Mouse (Mus musculus): ENCODE measurements around the gene D6Ertd527e. TPM values are rescaled to one million over a fixed set of nuclear protein-coding genes. Genes with fewer than 3 reads are reported as not detected.

D6Ertd527e gene
- polyA plus RNA-seq, 1 experiment from 2014 or later, result not detected

DNA sequence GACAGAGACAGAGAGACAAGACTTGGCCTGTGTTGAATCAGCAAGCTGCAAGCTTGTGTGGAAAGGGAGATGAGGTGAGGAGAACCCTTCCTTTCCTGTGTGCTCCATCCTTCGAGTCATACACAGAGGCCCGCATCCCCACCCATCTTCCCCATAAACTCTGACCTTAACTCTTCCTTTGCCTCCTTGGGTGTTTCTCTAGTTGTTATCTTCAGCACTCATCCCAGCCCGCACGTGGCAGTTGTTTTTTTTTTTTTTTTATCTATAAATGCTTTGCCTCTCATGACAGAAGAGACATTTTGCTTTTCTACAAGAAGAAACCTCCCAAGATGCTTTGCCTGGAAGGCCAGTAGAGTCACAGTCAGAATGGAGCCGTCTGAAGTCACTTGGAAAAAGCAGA lies 33.9 kb downstream of the D6Ertd527e start:
- no peaks in the 10 kb centered on the region for H3K27me3 ChIP-seq (ENCODE audit: insufficient read depth, low read length)
- no peak overlapping the region for H3K27ac ChIP-seq (ENCODE audit: low read depth)
- ATAC-seq (no peak), DNase-seq (no peak)
- TF ChIP-seq EP300 (IDR thresholded peaks at IDR 0.05; ENCODE audit: low read depth), result 0 out of 2 replicates have a peak, but pooled peaks have one; percentile 10
- TF ChIP-seq CTCF (IDR thresholded peaks at IDR 0.05; ENCODE audit: low read depth), result no peak
- no peak overlapping the region for H3K4me2 ChIP-seq (ENCODE audit: low read depth, low read length)
- H3K9ac ChIP-seq (replicated peaks), result no peak overlapping the region
- peaks cover 8% of the 10 kb centered on the region for H3K4me1 ChIP-seq (ENCODE audit: insufficient read depth)
- H3K9me3 ChIP-seq (ENCODE audit: low read length), result no peaks in the 10 kb centered on the region
- no peaks in the 10 kb centered on the region for H3K36me3 ChIP-seq (replicated peaks; ENCODE audit: insufficient read depth, low read length)
- WGBS (ENCODE audit: insufficient replicate concordance), result 47% methylated on average over 3 of the region's 5 CpGs
- no peak overlapping the region for H3K4me3 ChIP-seq (ENCODE audit: low read depth, low read length)

DNA sequence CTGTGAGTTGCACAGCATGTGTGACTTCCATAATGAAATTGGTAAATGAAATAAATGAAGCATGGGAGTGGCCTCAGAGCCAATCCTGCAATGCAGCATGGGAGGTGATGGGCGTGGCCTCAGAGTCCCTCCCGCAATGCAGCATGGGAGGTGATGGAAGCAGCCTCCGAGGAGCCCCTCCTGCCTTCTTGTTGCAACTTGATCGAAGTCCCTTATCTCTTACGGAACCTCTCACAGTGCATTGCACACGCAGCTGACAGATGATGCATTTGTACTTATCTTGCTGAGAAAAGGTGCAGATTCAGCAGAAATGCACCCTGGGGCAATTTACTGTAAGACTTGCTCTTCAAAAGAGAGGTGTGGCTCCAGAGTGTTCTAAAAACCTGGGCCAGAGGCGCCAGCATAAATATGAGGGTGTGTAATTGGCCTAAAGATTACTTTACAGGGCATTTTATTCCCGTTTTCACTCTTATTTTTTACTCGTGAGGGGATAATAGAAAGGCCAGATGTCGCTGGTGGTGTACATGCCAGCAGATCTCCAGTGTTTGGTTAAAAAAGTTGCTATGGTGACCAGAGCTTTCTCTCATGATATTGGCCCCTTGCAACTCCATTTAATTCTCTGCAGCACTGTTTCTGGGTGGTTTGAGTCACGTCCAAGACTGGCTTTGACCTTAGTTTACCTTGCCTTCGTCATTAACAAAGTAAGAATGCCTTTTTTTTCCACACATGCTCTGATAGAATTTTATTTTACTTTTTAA lies 35.4 kb downstream of the D6Ertd527e start:
- H3K4me1 ChIP-seq (ENCODE audit: insufficient read depth), result peaks cover 8% of the 10 kb centered on the region
- H3K27ac ChIP-seq (ENCODE audit: low read depth), result no peak overlapping the region
- no peaks in the 10 kb centered on the region for H3K27me3 ChIP-seq (ENCODE audit: insufficient read depth, low read length)
- WGBS (ENCODE audit: insufficient replicate concordance), result 63% methylated on average over 12 of the region's 12 CpGs
- H3K9ac ChIP-seq (replicated peaks), result no peak overlapping the region
- H3K36me3 ChIP-seq (replicated peaks; ENCODE audit: insufficient read depth, low read length), result no peaks in the 10 kb centered on the region
- no peak overlapping the region for H3K4me2 ChIP-seq (ENCODE audit: low read depth, low read length)
- TF ChIP-seq CTCF (IDR thresholded peaks at IDR 0.05; ENCODE audit: low read depth), result no peak
- no peak for TF ChIP-seq EP300 (IDR thresholded peaks at IDR 0.05; ENCODE audit: low read depth)
- H3K4me3 ChIP-seq (ENCODE audit: low read depth, low read length), result no peak overlapping the region
- H3K9me3 ChIP-seq (ENCODE audit: low read length), result no peaks in the 10 kb centered on the region
- ATAC-seq (no peak), DNase-seq (peak; percentile 34)

DNA sequence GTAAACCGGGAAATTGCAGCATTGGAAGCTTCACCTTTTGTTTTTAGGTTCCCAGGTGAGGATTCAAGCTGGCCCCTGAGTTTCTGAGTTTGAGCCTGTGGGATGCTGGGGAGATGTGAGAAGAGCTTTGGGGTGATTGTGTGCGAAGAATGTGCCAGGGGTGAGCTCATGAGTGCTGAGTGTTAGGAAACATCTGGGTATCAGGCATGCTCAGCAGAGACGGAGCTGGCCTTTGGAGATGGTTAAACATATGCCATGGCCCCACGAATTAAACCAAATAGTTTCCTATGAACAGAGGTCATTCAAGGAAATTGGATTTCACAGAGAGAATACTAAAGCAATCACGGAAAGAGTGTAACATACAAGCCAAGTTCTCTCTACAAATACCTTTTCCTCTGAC lies 37.7 kb downstream of the D6Ertd527e start:
- H3K4me2 ChIP-seq (ENCODE audit: low read depth, low read length), result no peak overlapping the region
- ATAC-seq, result no peak

DNA sequence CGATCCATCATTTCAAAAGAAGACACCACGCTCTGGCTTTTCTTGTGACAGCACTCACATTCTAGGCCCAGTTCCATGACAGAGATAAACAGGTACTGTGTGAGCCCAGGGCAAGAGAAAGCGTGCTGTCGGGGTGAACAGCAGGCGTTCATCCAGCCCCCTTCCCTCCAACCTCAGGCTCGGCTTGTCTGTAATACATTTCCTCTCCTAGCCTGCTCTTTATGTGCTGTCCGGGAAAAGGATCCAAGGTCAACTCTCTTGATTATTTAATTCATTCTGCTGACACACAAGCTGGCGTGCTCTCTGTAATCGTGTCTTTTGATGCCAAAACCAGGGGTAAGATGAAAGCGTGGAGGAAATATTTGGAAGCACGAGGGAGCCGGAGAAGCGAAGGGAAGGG lies 39.0 kb downstream of the D6Ertd527e start:
- TF ChIP-seq EP300 (IDR thresholded peaks at IDR 0.05; ENCODE audit: low read depth), result no peak
- TF ChIP-seq CTCF (IDR thresholded peaks at IDR 0.05; ENCODE audit: low read depth), result no peak
- WGBS (ENCODE audit: insufficient replicate concordance), result 77% methylated on average over 13 of the region's 13 CpGs
- Histone ChIP-seq H3K27ac (ENCODE audit: low read depth) (no peak overlapping the region), H3K36me3 (replicated peaks; ENCODE audit: insufficient read depth, low read length) (no peaks in the 10 kb centered on the region), H3K4me2 (ENCODE audit: low read depth, low read length) (no peak overlapping the region), H3K9me3 (ENCODE audit: low read length) (no peaks in the 10 kb centered on the region), H3K4me1 (ENCODE audit: insufficient read depth) (peaks cover 8% of the 10 kb centered on the region), H3K9ac (replicated peaks) (no peak overlapping the region), H3K27me3 (ENCODE audit: insufficient read depth, low read length) (no peaks in the 10 kb centered on the region), H3K4me3 (ENCODE audit: low read depth, low read length) (no peak overlapping the region)
- DNase-seq (no peak), ATAC-seq (no peak)

More for the DNA sequence above, 37.7 kb downstream of the D6Ertd527e start:
- H3K9me3 ChIP-seq (ENCODE audit: low read length), result no peaks in the 10 kb centered on the region
- no peak overlapping the region for H3K27ac ChIP-seq (ENCODE audit: low read depth)
- 74% methylated on average over 5 of the region's 5 CpGs for WGBS (ENCODE audit: insufficient replicate concordance)
- H3K4me3 ChIP-seq (ENCODE audit: low read depth, low read length), result no peak overlapping the region
- H3K4me1 ChIP-seq (ENCODE audit: insufficient read depth), result peaks cover 8% of the 10 kb centered on the region
- no peak for DNase-seq
- no peak for TF ChIP-seq EP300 (IDR thresholded peaks at IDR 0.05; ENCODE audit: low read depth)
- no peak for TF ChIP-seq CTCF (IDR thresholded peaks at IDR 0.05; ENCODE audit: low read depth)
- no peaks in the 10 kb centered on the region for H3K36me3 ChIP-seq (replicated peaks; ENCODE audit: insufficient read depth, low read length)
- no peak overlapping the region for H3K9ac ChIP-seq (replicated peaks)
- no peaks in the 10 kb centered on the region for H3K27me3 ChIP-seq (ENCODE audit: insufficient read depth, low read length)

GRCm38 (mm10) chr6:87147921-87148320 lies 43.4 kb downstream of the D6Ertd527e start:
- ATAC-seq (no peak), DNase-seq (no peak)
- H3K9me3 ChIP-seq (ENCODE audit: low read length), result no peaks in the 10 kb centered on the region
- H3K4me3 ChIP-seq (ENCODE audit: low read depth, low read length), result no peak overlapping the region
- H3K4me2 ChIP-seq (ENCODE audit: low read depth, low read length), result no peak overlapping the region
- H3K36me3 ChIP-seq (replicated peaks; ENCODE audit: insufficient read depth, low read length), result no peaks in the 10 kb centered on the region
- no peak for TF ChIP-seq EP300 (IDR thresholded peaks at IDR 0.05; ENCODE audit: low read depth)
- TF ChIP-seq CTCF (IDR thresholded peaks at IDR 0.05; ENCODE audit: low read depth), result no peak
- H3K4me1 ChIP-seq (ENCODE audit: insufficient read depth), result no peaks in the 10 kb centered on the region
- no peak overlapping the region for H3K27ac ChIP-seq (ENCODE audit: low read depth)
- no peak overlapping the region for H3K9ac ChIP-seq (replicated peaks)
- WGBS (ENCODE audit: insufficient replicate concordance), result 48% methylated on average over 3 of the region's 3 CpGs
- H3K27me3 ChIP-seq (ENCODE audit: insufficient read depth, low read length), result no peaks in the 10 kb centered on the region

DNA sequence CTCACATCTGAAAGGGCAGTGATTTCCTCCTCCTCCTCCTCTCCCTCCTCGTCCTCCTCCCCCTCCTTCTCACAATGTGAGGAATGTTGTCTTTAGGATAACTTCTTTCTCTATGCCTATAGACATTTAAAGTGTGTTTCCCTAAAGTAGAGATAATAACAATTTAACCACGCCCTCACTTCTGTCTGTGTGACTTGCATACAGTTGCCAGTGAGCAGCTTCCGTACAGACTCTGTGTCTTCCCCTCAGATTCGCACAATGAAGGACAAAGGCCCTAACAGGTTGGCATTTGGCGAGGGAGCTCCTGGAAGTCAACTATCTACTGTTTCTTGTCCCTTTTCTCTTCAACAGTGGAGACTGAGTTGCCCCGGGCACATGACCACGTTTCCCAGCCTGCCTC lies 45.9 kb downstream of the D6Ertd527e start:
- WGBS (ENCODE audit: insufficient replicate concordance), result 71% methylated on average over 7 of the region's 7 CpGs
- Histone ChIP-seq H3K4me2 (ENCODE audit: low read depth, low read length) (no peak overlapping the region), H3K9me3 (ENCODE audit: low read length) (no peaks in the 10 kb centered on the region), H3K4me1 (ENCODE audit: insufficient read depth) (no peaks in the 10 kb centered on the region), H3K9ac (replicated peaks) (no peak overlapping the region), H3K27ac (ENCODE audit: low read depth) (no peak overlapping the region), H3K36me3 (replicated peaks; ENCODE audit: insufficient read depth, low read length) (no peaks in the 10 kb centered on the region), H3K4me3 (ENCODE audit: low read depth, low read length) (no peak overlapping the region), H3K27me3 (ENCODE audit: insufficient read depth, low read length) (no peaks in the 10 kb centered on the region)
- no peak for ATAC-seq
- TF ChIP-seq CTCF (IDR thresholded peaks at IDR 0.05; ENCODE audit: low read depth) (no peak), EP300 (IDR thresholded peaks at IDR 0.05; ENCODE audit: low read depth) (no peak)
- no peak for DNase-seq

All from liver, postnatal 0 days (tissue).